Mouse (Mus musculus) lung, embryonic 14.5 days (tissue): ENCODE results near the gene Ythdf2. TPM values are rescaled to one million over a fixed set of nuclear protein-coding genes. Genes with fewer than 3 reads are reported as not detected.
A peak's percentile ranks its signal among the peaks of the same experiment; 100 is the strongest.

Experiments
- ATAC-seq: fragments of 200-750 bp; cut with Nextera tagmentation; 2 replicates; pipeline ENCODE4 v1.8.0; 2017; ENCODE audit warnings: mild to moderate bottlenecking, moderate TSS enrichment, moderate library complexity; ENCODE audit not compliant: insufficient read depth
- DNase-seq: peaks from one replicate; pipeline ENCODE4 v3.0.0-alpha.2; 2015
- H3K27ac ChIP-seq: fragments of 300-500 bp; sonication (generic); 2 replicates; pipeline ENCODE4 v1.5.1; 2014; ENCODE audit warnings: low read depth, mild to moderate bottlenecking, moderate library complexity
- H3K27me3 ChIP-seq: fragments of 300-500 bp; sonication (generic); 2 replicates; pipeline ENCODE4 v1.6.1; 2014; ENCODE audit warnings: low read length, control low read depth; ENCODE audit not compliant: insufficient read depth
- H3K36me3 ChIP-seq: fragments of 300-500 bp; sonication (generic); 2 replicates; pipeline ENCODE4 v1.6.1; 2014; ENCODE audit warnings: control low read depth; ENCODE audit not compliant: insufficient read depth
- H3K4me1 ChIP-seq: fragments of 300-500 bp; sonication (generic); 2 replicates; pipeline ENCODE4 v1.6.1; 2014; ENCODE audit warnings: antibody characterized with exemption, control low read depth; ENCODE audit not compliant: insufficient read depth
- H3K4me2 ChIP-seq: fragments of 300-500 bp; sonication (generic); 2 replicates; pipeline ENCODE4 v1.6.1; 2014; ENCODE audit warnings: mild to moderate bottlenecking
- H3K4me3 ChIP-seq: fragments of 300-500 bp; sonication (generic); 2 replicates; pipeline ENCODE4 v1.5.1; 2014; ENCODE audit warnings: low read depth, low read length
- H3K9ac ChIP-seq: fragments of 300-500 bp; sonication (generic); 2 replicates; pipeline ENCODE4 v1.6.1; 2014
- H3K9me3 ChIP-seq: fragments of 300-500 bp; sonication (generic); 2 replicates; pipeline ENCODE4 v1.6.1; 2016; ENCODE audit warnings: low read depth, low read length, control low read depth
- CTCF ChIP-seq: IDR thresholded peaks from 2 replicates; pipeline ENCODE4 v1.5.1; 2016; ENCODE audit warnings: antibody characterized with exemption, low read depth
- WGBS: fragments of 180-500 bp; shearing (Covaris S2); extraction: QIAGEN DNeasy Blood & Tissue Kit; methylation state at CpG from one replicate; pipeline ENCODE4 v1.1.7; 2014; 5-methylcytosine and 5-hydroxymethylcytosine counted together
- polyA plus RNA-seq: library from polyadenylated mRNA; unstranded; fragments of >200 nt; fragmentation: Nextera tagmentation; extraction: Ambion mirVana; gene quantifications from 2 replicates; pipeline ENCODE4 v1.2.1, GENCODE M21; 2014

The Ythdf2 gene
- polyA plus RNA-seq, 1 experiment from 2014 or later, result 121 TPM

- H3K4me3 ChIP-seq, result peak overlapping the region; percentile 100
- peak overlapping the region; percentile 100 for H3K9ac ChIP-seq
- peak; percentile 42 for DNase-seq
- no peaks in the 10 kb centered on the region for H3K9me3 ChIP-seq
- no peaks in the 10 kb centered on the region for H3K4me1 ChIP-seq
- ATAC-seq, result peak; percentile 81
- WGBS, result under 1% methylated on average over 79 of the region's 89 CpGs
- H3K27ac ChIP-seq, result peak overlapping the region; percentile 93
- no peaks in the 10 kb centered on the region for H3K27me3 ChIP-seq
- peaks cover 38% of the 10 kb centered on the region for H3K36me3 ChIP-seq
- TF ChIP-seq CTCF, result no peak
- peak overlapping the region; percentile 74 for H3K4me2 ChIP-seq
Measured at GRCm38 (mm10) chr4:132211091-132211942, 786 bp downstream of the Ythdf2 start.

GRCm38 (mm10) chr4:132210325-132210724 is 1.8 kb downstream of the Ythdf2 start:
- peak; percentile 16 for DNase-seq
- Histone ChIP-seq H3K4me3 (peak overlapping the region; percentile 100), H3K4me2 (peak overlapping the region; percentile 74), H3K9ac (peak overlapping the region; percentile 100), H3K36me3 (peaks cover 48% of the 10 kb centered on the region), H3K27me3 (no peaks in the 10 kb centered on the region), H3K4me1 (no peaks in the 10 kb centered on the region), H3K27ac (no peak overlapping the region; the same call in 1 of the 2 replicates), H3K9me3 (no peaks in the 10 kb centered on the region)
- no peak for TF ChIP-seq CTCF
- ATAC-seq, result no peak
- WGBS, result 18% methylated on average over 2 of the region's 2 CpGs

- 85% methylated on average over 2 of the region's 2 CpGs for WGBS
- TF ChIP-seq CTCF, result no peak
- H3K36me3 ChIP-seq, result peaks cover 57% of the 10 kb centered on the region
- no peaks in the 10 kb centered on the region for H3K4me1 ChIP-seq
- H3K4me2 ChIP-seq, result no peak overlapping the region
- H3K4me3 ChIP-seq, result no peak overlapping the region
- ATAC-seq (no peak), DNase-seq (no peak)
- no peaks in the 10 kb centered on the region for H3K27me3 ChIP-seq
- no peak overlapping the region for H3K27ac ChIP-seq
- H3K9me3 ChIP-seq, result no peaks in the 10 kb centered on the region
- H3K9ac ChIP-seq, result no peak overlapping the region
Measured at GRCm38 (mm10) chr4:132209299-132209698, 2.8 kb downstream of the Ythdf2 start.

- TF ChIP-seq CTCF, result no peak
- no peak overlapping the region for H3K4me2 ChIP-seq
- H3K36me3 ChIP-seq, result peaks cover 77% of the 10 kb centered on the region
- ATAC-seq, result no peak
- H3K9me3 ChIP-seq, result no peaks in the 10 kb centered on the region
- H3K4me3 ChIP-seq, result no peak overlapping the region
- H3K4me1 ChIP-seq, result no peaks in the 10 kb centered on the region
- H3K9ac ChIP-seq, result no peak overlapping the region
- H3K27ac ChIP-seq, result no peak overlapping the region
- WGBS, result 77% methylated on average over 4 of the region's 4 CpGs
- no peak for DNase-seq
- no peaks in the 10 kb centered on the region for H3K27me3 ChIP-seq
Measured at GRCm38 (mm10) chr4:132207280-132207679, 4.8 kb downstream of the Ythdf2 start.

- H3K4me1 ChIP-seq, result peaks cover 3% of the 10 kb centered on the region; the same call in 1 of the 2 replicates
- no peak overlapping the region for H3K4me3 ChIP-seq
- no peak overlapping the region for H3K9ac ChIP-seq
- peaks cover 69% of the 10 kb centered on the region for H3K36me3 ChIP-seq
- DNase-seq, result no peak
- H3K4me2 ChIP-seq, result no peak overlapping the region
- no peak overlapping the region for H3K27ac ChIP-seq
- no peaks in the 10 kb centered on the region for H3K9me3 ChIP-seq
- no peak for TF ChIP-seq CTCF
- no peak for ATAC-seq
- no peaks in the 10 kb centered on the region for H3K27me3 ChIP-seq
Measured at GRCm38 (mm10) chr4:132198771-132199170, 13.3 kb downstream of the Ythdf2 start.

GRCm38 (mm10) chr4:132198285-132198712 is 13.8 kb downstream of the Ythdf2 start:
- Histone ChIP-seq H3K4me1 (peaks cover 3% of the 10 kb centered on the region; the same call in 1 of the 2 replicates), H3K4me3 (no peak overlapping the region), H3K9ac (no peak overlapping the region), H3K27ac (no peak overlapping the region), H3K27me3 (no peaks in the 10 kb centered on the region), H3K9me3 (no peaks in the 10 kb centered on the region), H3K4me2 (no peak overlapping the region), H3K36me3 (peaks cover 65% of the 10 kb centered on the region)
- 48% methylated on average over 4 of the region's 4 CpGs for WGBS
- peak; percentile 27 for DNase-seq
- ATAC-seq, result 0 out of 2 replicates have a peak, but pooled peaks have one; percentile 31
- TF ChIP-seq CTCF, result peak; percentile 44

- no peaks in the 10 kb centered on the region for H3K9me3 ChIP-seq
- DNase-seq (no peak), ATAC-seq (no peak)
- no peak overlapping the region for H3K9ac ChIP-seq
- H3K4me1 ChIP-seq, result peaks cover 3% of the 10 kb centered on the region; the same call in 1 of the 2 replicates
- H3K27me3 ChIP-seq, result no peaks in the 10 kb centered on the region
- peaks cover 56% of the 10 kb centered on the region for H3K36me3 ChIP-seq
- no peak for TF ChIP-seq CTCF
- no peak overlapping the region for H3K27ac ChIP-seq
- WGBS, result 68% methylated on average over 3 of the region's 3 CpGs
- no peak overlapping the region for H3K4me2 ChIP-seq
- no peak overlapping the region for H3K4me3 ChIP-seq
Measured at GRCm38 (mm10) chr4:132194975-132195374, 17.1 kb downstream of the Ythdf2 start.
